Mouse (Mus musculus) Patski (cell line): ENCODE measurements around the gene Thada. TPM values are rescaled to one million over a fixed set of nuclear protein-coding genes. Genes with fewer than 3 reads are reported as not detected.
"Not testable (repeated sequence)": the region's sequence is repeated elsewhere in the genome, so short reads cannot be mapped to it uniquely, and the experiment has no call there.

Source experiments
- ATAC-seq: fragments of 100-300 bp; one replicate; pipeline ENCODE4 v1.8.0; 2021
- CTCF ChIA-PET: fragments of 350-600 bp; sonication (Branson Sonifier 250); formaldehyde crosslinking; loops from one replicate; lab custom pipeline; 2022; ENCODE audit warnings: inconsistent platforms; lab: Charles Lee
- POLR2A ChIA-PET: fragments of 350-600 bp; sonication (Branson Sonifier 250); formaldehyde crosslinking; loops from one replicate; lab custom pipeline; 2022; ENCODE audit warnings: antibody characterized with exemption, inconsistent platforms; lab: Charles Lee
- DNase-seq: peaks from one replicate; pipeline ENCODE4 v3.0.0-alpha.2; 2011; ENCODE audit warnings: low read depth, low spot score
- H3K27me3 ChIP-seq: fragments of 371-371 bp; one replicate; pipeline ENCODE4 v1.5.1; 2021
- CTCF ChIP-seq: fragments of 100-300 bp; IDR thresholded peaks from one replicate; pipeline ENCODE4 v1.5.1; 2021
- in situ Hi-C: fragments of 300-500 bp; cut with MboI; formaldehyde crosslinking; loops from 3 replicates; pipeline ENCODE4 v1.11.1; 2018; ENCODE audit warnings: low pct_unique_long_range_greater_than_20kb, mixed read lengths
- polyA plus RNA-seq: library from polyadenylated mRNA; unstranded; gene quantifications from one replicate; pipeline ENCODE4 v1.2.3, GENCODE M21; 2021

Gene Thada
- polyA plus RNA-seq, 1 experiment from 2014 or later: 16.3 TPM

DNA sequence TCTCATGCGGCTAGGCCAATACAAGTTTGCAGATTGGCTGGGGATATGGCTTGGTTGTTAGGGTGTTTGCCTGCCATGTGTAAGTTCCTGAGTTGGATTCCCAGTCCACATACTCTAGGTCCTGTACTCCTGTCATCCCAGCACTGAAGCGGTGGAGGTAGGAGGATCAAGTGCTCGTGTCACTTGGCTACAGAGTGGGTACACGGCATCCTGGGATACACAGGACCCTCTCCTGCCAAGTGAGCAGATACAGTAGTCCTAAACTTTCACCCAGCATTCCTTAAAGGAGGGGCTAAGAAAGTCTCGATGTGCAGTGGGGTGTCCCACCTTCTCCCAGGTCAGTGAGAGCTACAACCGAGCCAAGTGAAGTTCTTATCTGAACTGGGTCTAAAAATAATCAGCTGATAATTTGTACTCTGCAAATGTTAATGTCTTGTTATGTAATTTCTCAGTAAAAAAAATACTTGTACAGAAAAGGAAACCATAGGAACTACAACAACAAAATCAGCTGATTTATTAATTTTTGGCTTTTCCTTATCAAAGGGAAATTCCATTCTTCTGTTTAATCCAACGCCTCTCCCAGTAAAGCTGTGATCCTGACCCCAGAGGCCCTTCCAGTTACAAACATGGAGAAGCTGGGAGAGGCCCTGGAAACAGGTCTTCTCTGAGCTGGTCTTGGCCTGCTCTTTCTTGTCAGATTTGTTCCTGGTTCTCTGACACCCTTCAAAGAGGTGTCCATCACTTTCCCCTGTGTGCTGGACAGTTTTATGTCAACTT, 229.0 kb downstream of the Thada start:
- H3K27me3 ChIP-seq: no peaks in the 10 kb centered on the region

DNA sequence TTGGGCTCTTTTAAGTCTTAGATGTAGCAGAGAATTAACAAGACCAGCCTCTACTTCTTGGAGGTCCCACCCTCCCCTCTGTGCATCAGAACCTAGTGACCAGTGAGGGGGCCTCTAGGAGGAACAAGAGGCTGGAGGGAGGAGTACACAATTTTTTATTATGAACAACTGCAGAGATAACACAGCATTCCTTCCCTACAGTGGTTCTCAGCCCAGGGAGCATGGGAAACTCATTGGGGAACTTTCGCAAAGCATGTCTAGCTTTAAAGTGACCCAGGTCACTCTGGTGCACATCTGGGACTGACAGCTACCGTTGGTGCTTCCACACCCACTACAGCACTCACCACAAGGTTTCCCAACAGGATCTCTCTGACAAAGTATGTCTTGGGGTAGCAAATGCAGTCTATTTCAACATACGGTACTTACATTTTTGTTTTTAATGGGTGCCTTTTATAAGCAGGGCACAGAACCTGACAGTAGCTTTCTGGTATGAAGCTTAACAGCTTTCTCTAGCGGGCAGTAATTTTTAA, 230.5 kb downstream of the Thada start:
- DNase-seq (no peak), ATAC-seq (no peak)
- in situ Hi-C loops: no loop called here
- H3K27me3 ChIP-seq: no peaks in the 10 kb centered on the region
- ChIA-PET POLR2A (no interaction called here), CTCF (no interaction called here)
- no peak for TF ChIP-seq CTCF

More for the DNA sequence above, 229.0 kb downstream of the Thada start:
- POLR2A ChIA-PET: no interaction called here
- ATAC-seq (no peak), DNase-seq (no peak)
- no peak for TF ChIP-seq CTCF
- in situ Hi-C loops: no loop called here
- CTCF ChIA-PET: interaction anchor here (1.1 to 1.6 kb wide), 3 partner anchors 8 to 38 kb away, joined by 3 to 4 read pairs (median 4); no protein-coding TSS in a partner anchor

DNA sequence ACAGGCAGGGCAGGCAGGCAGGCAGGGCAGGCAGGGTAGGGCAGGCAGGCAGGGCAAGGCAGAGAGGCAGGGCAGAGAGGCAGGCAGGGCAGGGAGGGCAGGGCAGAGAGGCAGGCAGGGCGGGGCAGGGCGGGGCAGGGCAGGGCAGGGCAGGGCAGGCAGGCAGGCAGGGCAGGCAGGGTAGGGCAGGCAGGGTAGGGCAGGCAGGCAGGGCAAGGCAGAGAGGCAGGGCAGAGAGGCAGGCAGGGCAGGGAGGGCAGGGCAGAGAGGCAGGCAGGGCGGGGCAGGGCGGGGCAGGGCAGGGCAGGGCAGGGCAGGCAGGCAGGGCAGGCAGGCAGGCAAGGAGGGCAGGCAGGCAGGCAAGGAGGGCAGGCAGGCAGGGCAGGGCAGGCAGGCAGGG, 231.2 kb downstream of the Thada start:
- CTCF ChIA-PET: interaction anchor here (1.1 kb wide), 1 partner anchor 261 kb away, joined by 3 read pairs; no protein-coding TSS in a partner anchor
- H3K27me3 ChIP-seq, POLR2A ChIA-PET, in situ Hi-C loops, DNase-seq, ATAC-seq: not testable (repeated sequence)

DNA sequence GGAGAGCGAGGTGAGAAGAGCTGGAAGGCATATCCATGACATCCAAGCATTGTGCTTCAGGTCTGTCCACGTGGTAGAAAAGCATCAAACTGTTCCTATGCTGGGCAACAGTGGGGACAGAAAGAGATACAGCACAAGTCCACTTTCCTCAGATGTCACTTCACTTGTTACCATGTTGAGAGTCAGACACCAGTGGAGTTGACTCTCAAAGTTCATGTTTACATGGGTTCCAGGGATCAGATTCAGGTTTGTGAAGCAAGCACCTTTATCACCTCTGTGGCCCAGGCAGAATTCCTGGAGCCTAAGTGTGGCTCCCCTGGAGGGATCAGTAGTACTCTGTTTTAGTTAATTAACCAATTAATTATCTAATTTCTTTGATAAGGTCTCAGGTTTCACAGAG, 232.2 kb downstream of the Thada start:
- H3K27me3 ChIP-seq: no peaks in the 10 kb centered on the region
- ChIA-PET POLR2A (no interaction called here), CTCF (interaction anchor here (1.1 to 1.2 kb wide), 2 partner anchors 8 to 260 kb away, joined by 3 read pairs; no protein-coding TSS in a partner anchor)
- in situ Hi-C loops: no loop called here
- DNase-seq: no peak
- ATAC-seq: no peak
- TF ChIP-seq CTCF: no peak

DNA sequence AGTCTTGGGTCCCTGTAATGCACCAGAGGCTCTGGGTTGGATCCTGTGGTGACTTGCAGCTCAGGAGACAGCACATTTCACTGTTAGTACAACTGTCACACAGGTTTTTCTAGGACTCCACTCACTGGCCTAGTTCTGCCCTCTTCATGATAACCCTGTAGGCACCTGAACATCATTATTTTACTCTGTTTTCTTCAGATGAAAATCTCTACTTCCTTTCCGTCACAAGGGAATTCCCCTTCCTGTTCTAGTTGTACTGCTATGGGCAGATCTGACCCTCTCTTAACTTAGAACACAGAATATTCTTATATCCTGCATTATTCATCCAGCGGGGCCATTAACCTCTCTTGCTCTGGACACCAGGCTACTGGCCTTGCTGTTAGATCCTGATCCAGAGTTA, 234.6 kb downstream of the Thada start:
- ATAC-seq: no peak
- ChIA-PET POLR2A (no interaction called here), CTCF (no interaction called here)
- TF ChIP-seq CTCF: no peak
- in situ Hi-C loops: no loop called here
- no peaks in the 10 kb centered on the region for H3K27me3 ChIP-seq
- no peak for DNase-seq

DNA sequence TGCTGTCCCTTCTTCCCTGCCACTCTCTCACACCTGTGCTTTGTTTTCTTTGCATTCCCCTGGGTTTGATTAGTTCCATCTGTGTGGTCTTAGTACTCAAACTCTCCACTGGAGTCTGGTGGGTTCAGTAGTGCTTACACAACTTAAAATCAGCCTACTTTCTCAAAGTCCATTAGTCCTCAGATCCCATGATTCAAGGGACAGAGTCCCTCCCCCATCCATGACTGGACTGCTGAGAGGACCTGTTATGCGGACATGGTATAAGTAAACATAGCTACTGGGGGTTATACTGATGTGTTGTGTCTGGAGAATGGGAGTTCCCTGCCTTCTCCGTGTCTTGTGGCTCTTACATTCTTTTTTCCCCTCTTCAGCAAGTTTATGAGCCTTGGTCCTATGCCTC, 237.8 kb downstream of the Thada start:
- no peak for DNase-seq
- in situ Hi-C loops: no loop called here
- ATAC-seq: no peak
- no peak for TF ChIP-seq CTCF
- ChIA-PET POLR2A (no interaction called here), CTCF (interaction anchor here (1.2 to 1.7 kb wide), 3 partner anchors 9 to 200 kb away, joined by 3 to 4 read pairs (median 4); no protein-coding TSS in a partner anchor)
- H3K27me3 ChIP-seq: no peaks in the 10 kb centered on the region

DNA sequence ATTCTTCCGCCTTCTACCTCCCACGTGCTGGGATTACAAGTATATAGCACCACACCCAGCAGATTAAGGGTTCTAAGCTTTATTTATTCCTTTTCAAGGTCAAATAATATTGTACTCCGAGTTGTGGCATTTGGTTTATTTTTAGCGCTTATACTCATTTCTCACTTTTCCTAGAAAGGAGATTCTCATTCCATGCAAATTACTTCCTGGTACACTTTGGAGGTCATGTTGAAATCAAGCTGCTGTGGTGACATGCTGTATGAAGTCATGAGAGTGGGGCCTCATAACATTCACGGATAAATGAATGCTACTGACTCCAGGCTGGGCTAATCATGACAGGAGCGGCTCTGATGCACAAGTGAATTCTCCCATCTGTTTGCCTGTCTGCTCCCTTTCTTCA, 239.3 kb downstream of the Thada start:
- POLR2A ChIA-PET: no interaction called here
- in situ Hi-C loops: no loop called here
- no peak for TF ChIP-seq CTCF
- no peaks in the 10 kb centered on the region for H3K27me3 ChIP-seq
- CTCF ChIA-PET: no interaction called here
- ATAC-seq: no peak
- no peak for DNase-seq

DNA sequence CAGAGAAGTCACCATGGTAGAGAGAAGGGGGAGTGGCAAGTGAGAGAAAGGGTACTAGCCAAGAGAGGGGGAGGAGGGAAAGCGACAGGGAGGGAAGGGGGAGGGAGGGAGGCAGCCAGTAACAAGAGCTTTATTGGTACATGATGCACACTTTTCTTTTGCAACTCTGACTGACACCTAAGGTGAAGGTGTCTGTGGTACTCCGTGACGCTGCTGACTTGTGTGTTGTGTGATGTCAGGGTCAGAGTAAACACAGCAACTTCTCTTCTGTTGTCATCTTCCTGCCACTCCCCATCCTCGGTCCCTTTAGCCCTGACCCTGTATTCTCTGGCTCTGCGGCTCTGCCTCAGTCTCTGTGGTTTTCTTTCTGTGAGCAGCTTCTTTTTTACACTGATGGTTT, 239.8 kb downstream of the Thada start:
- ATAC-seq (no peak), DNase-seq (no peak)
- TF ChIP-seq CTCF: no peak
- H3K27me3 ChIP-seq: no peaks in the 10 kb centered on the region
- ChIA-PET CTCF (no interaction called here), POLR2A (no interaction called here)
- in situ Hi-C loops: no loop called here

DNA sequence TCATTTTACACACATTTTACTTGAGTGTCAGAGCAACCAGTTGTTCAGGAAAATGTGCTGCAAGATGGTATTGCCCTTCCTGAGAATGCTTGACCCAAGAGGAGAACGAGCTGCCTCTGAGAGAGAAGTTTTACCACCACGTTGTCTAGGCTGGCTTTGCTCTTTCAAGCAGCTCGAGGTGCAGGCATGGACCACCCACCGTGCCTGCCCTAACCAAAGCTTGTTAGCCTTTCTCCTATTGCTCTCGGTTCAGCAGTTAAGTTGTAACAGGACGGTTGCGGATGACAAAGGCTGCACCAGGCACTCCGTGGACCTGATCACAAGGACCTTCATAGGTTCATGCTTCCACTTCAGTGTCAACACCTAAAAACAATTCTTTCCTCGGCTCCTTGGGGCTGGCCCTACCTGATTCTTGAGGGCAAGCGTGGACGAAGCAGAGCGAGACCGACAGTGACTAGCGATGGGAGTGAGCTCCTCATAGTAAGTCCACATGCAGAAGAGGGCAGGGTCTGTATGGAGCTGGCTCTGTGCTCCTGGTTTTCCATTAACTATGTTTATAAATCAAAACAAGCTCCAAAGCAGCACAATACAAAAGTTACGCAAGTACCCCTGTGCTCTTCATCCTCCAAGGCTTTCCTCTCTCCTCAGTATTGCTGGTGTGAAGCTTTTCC, 241.7 kb downstream of the Thada start:
- DNase-seq (no peak), ATAC-seq (no peak)
- CTCF ChIA-PET: no interaction called here
- H3K27me3 ChIP-seq: no peaks in the 10 kb centered on the region
- TF ChIP-seq CTCF: no peak
- POLR2A ChIA-PET: no interaction called here
- in situ Hi-C loops: no loop called here

DNA sequence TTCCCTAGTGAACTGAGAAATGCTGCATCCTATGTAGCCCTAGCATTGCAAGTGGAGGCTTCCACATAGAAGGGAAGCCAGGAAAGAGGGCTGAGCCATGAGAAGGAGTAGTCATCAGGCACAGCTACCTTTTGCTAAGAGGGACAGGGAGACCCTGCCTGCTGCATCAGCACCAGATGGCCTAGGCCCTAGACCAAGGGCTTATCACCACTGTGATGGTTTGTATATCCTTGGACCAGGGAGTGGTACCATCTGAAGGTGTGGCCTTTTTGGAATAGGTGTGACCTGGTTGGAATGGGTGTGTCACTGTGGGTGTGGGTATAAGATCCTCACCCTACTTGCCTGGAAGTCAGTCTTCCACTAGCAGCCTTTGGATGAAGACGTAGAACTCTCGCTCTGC, 247.2 kb downstream of the Thada start:
- CTCF ChIA-PET: interaction anchor here (1.5 kb wide), 1 partner anchor 10 kb away, joined by 4 read pairs; no protein-coding TSS in a partner anchor
- in situ Hi-C loops, DNase-seq, H3K27me3 ChIP-seq, POLR2A ChIA-PET, ATAC-seq: not testable (repeated sequence)

DNA sequence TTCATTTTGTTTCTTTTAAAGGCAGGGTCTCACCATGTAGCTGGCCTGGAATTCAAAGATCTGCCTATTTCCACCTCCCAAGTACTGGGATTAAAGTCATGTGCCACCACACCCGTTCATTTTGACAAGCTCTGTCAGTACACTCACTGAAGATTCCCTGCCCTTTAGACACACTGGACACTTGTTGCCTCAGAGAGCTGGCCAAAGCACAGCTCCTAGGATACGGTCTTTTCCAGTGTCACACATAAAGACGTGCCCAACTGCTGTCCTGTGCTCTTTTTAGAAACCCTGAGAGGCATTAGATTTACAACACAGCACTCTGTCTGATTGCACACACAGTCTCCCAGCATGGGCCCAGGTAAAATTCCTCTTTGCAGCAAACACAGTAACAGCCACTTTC, 248.3 kb downstream of the Thada start:
- in situ Hi-C loops: no loop called here
- no peaks in the 10 kb centered on the region for H3K27me3 ChIP-seq
- ATAC-seq: no peak
- TF ChIP-seq CTCF: no peak
- CTCF ChIA-PET: interaction anchor here (1.1 to 1.5 kb wide), 2 partner anchors 11 to 38 kb away, joined by 3 to 4 read pairs; no protein-coding TSS in a partner anchor
- no peak for DNase-seq
- POLR2A ChIA-PET: no interaction called here
